In genomic region chr13:54813381-54813780, GRCm38 (mm10) we compare ENCODE assay signal across 27 mouse cellular contexts. TPM values are rescaled to one million over a fixed set of nuclear protein-coding genes. Genes with fewer than 3 reads are reported as not detected.
"Had no signal": no experiment of that assay in that cellular context is flagged by ENCODE, and none has a peak within 500 bp of the region (broad histone marks: within the 10 kb centered on the region; RNA-seq: fewer than 3 reads in every experiment).

No protein-coding gene starts in this region.

- H3K4me2 ChIP-seq: lung, embryonic 14.5 days; midbrain, embryonic 12.5 days; neural tube, embryonic 12.5 days had no signal

- DNase-seq: lung, adult 18-20 months; lung, embryonic 14.5 days; lung, postnatal 10 days; lung, postnatal 4 days; midbrain, embryonic 14.5 days; retina, postnatal 1 day; right cerebral cortex, adult 18-20 months; right cerebral cortex, postnatal 25 days; right cerebral cortex, postnatal 4 days; spleen, adult 18-20 months; thymus, adult 18-20 months; thymus, postnatal 14 days; thymus, postnatal 36 days had no signal

- H3K27ac ChIP-seq: midbrain, embryonic 10.5 days; midbrain, embryonic 12.5 days; neural tube, embryonic 12.5 days had no signal

- H3K4me3 ChIP-seq: midbrain, embryonic 10.5 days; midbrain, embryonic 12.5 days; neural tube, embryonic 12.5 days had no signal

- H3K9ac ChIP-seq: lung, embryonic 14.5 days; midbrain, embryonic 12.5 days; neural tube, embryonic 12.5 days had no signal

- H3K36me3 ChIP-seq: midbrain, embryonic 10.5 days; midbrain, embryonic 12.5 days; neural tube, embryonic 12.5 days had no signal

- H3K9me3 ChIP-seq: midbrain, embryonic 10.5 days; midbrain, embryonic 12.5 days; neural tube, embryonic 12.5 days had no signal

- H3K27me3 ChIP-seq: neural tube, embryonic 12.5 days had no signal

RNA-seq across cellular contexts. Expression of gene Tspan17, which starts 24.2 kb away (rescaled TPM):
- total RNA-seq: megakaryocyte-erythroid progenitor cell, adult 5-6 weeks had no signal

RNA-seq across cellular contexts. Expression of gene Eif4e1b, which starts 29.6 kb away (rescaled TPM):
- total RNA-seq: megakaryocyte, adult 5-6 weeks; megakaryocyte-erythroid progenitor cell, adult 5-6 weeks; midbrain, postnatal 0 days; monocyte, adult 5-6 weeks; neutrophil, adult 5-6 weeks had no signal
- polyA plus RNA-seq: lung, embryonic 14.5 days; lung, embryonic 16.5 days; midbrain, embryonic 10.5 days; midbrain, embryonic 12.5 days; midbrain, embryonic 14.5 days; midbrain, postnatal 0 days; neural tube, embryonic 12.5 days; neural tube, embryonic 14.5 days; small intestine, adult 2 months; stomach, embryonic 14.5 days; stomach, embryonic 16.5 days; thymus, postnatal 0 days had no signal

RNA-seq across cellular contexts. Expression of gene Sncb, which starts 47.0 kb away (rescaled TPM):
- total RNA-seq: megakaryocyte, adult 5-6 weeks; megakaryocyte-erythroid progenitor cell, adult 5-6 weeks; monocyte, adult 5-6 weeks; neutrophil, adult 5-6 weeks had no signal
- polyA plus RNA-seq: lung, embryonic 14.5 days; lung, embryonic 16.5 days; thymus, postnatal 0 days had no signal
